In the genomic region with DNA sequence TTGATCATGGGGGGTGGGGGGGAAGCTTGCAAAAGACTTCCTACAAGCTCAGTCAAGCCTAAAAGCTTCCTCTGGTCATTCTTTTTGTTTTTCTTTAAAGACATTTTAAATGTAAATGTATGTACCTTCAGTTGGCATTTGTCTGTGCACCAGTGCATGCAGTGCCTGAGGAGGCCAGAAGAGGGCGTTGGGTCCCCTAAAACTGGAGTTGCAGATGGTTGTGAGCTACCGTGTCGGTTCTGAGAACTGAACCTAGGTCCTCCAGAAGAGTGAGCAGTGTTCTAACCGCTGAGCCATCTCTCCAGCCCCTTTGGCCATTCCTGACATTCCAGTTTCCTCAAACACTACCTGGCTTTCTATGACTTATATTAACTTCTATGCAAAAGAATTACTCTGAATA, we compare ENCODE assay signal across 11 mouse cellular contexts. TPM values are rescaled to one million over a fixed set of nuclear protein-coding genes. Genes with fewer than 3 reads are reported as not detected.
DNase-seq lines count a peak whose midpoint lies in the region; ATAC-seq and TF ChIP-seq lines count a peak whose summit lies in the region.
"Had no signal": no experiment of that assay in that cellular context is flagged by ENCODE, and none has a peak within 500 bp of the region (broad histone marks: within the 10 kb centered on the region; RNA-seq: fewer than 3 reads in every experiment).

No protein-coding gene starts in this region.

- peak; percentile 36 for TF ChIP-seq CTCF in left cerebral cortex, adult 2 months (IDR thresholded peaks at IDR 0.05)
- peak; percentile 34 to 49; a peak in 3 of 4 replicates for TF ChIP-seq CTCF in CH12.LX (conservative IDR thresholded peaks at IDR 0.05 in 1 of 2, IDR thresholded peaks at IDR 0.05 in 1 of 2; ENCODE audit: low read depth in 2 of 2, low read length in 2 of 2)

- intact Hi-C loops in left cerebral cortex, adult 2 months (cut with DNase I), result no loop called here

- in situ Hi-C loops in CH12.LX (cut with MboI; ENCODE audit: low pct_ligation_motif_present, low pct_unique_long_range_greater_than_20kb, low sequenced_read_pairs), result no loop called here

- no peak for ATAC-seq in CD4-positive, CD25-positive, alpha-beta regulatory T cell, adult 4 months
- ATAC-seq: forebrain, embryonic 16.5 days had no signal

- TF ChIP-seq EP300 in CH12.LX (IDR thresholded peaks at IDR 0.05; ENCODE audit: low read length), result no peak

- DNase-seq in CD4-positive, CD25-positive, alpha-beta regulatory T cell, adult 2 months (ENCODE audit: low read depth, low spot score), result peak; percentile 44
- DNase-seq in left cerebral cortex, adult 2 months (ENCODE audit: extremely low spot score in 1 of 2, low spot score in 2 of 2), result no peak
- DNase-seq in left cerebral cortex, adult 11 months (ENCODE audit: low spot score), result no peak
- DNase-seq in CH12.LX (ENCODE audit: extremely low read depth), result no peak
- peak; percentile 52 to 73 for DNase-seq in cerebellum, postnatal 14 days
- DNase-seq in embryo, embryonic 11 days, result no peak
- DNase-seq in kidney, postnatal 14 days, result no peak
- DNase-seq: adrenal gland, adult 2 months had no signal

- peak; percentile 19 for TF ChIP-seq RAD21 in CH12.LX (IDR thresholded peaks at IDR 0.05; ENCODE audit: low read depth, low read length)

- H3K79me2 ChIP-seq in CH12.LX (replicated peaks; ENCODE audit: control insufficient read depth, extremely low read depth, insufficient read depth, poor library complexity, severe bottlenecking), result no peaks in the 10 kb centered on the region

- dilution Hi-C loops in CH12.LX (cut with MboI; ENCODE audit: extremely low pct_ligation_motif_present, extremely low pct_unique_long_range_greater_than_20kb, low sequenced_read_pairs), result no loop called here

- peaks cover 4% of the 10 kb centered on the region for H3K9me3 ChIP-seq in CH12.LX (replicated peaks; ENCODE audit: low read length)
- H3K9me3 ChIP-seq: heart, embryonic 15.5 days had no signal

- TF ChIP-seq POLR2A in CH12.LX (IDR thresholded peaks at IDR 0.05; ENCODE audit: low read depth, low read length), result no peak

- no peak overlapping the region for H3K27ac ChIP-seq in left cerebral cortex, adult 2 months
- H3K27ac ChIP-seq in CH12.LX (ENCODE audit: insufficient read depth, low read depth), result no peak overlapping the region

- no peaks in the 10 kb centered on the region for H3K36me3 ChIP-seq in CH12.LX (replicated peaks in 1 of 2; ENCODE audit: control insufficient read depth in 1 of 2, insufficient read depth in 1 of 2, low read length in 1 of 2)
- H3K36me3 ChIP-seq: heart, embryonic 15.5 days had no signal

- no peaks in the 10 kb centered on the region for H3K4me1 ChIP-seq in CH12.LX (ENCODE audit: control insufficient read depth in 1 of 2, insufficient read depth in 2 of 2)

- peaks cover 37% of the 10 kb centered on the region for H3K27me3 ChIP-seq in CH12.LX (replicated peaks)
- H3K27me3 ChIP-seq: heart, embryonic 15.5 days had no signal

- H3K4me3 ChIP-seq in left cerebral cortex, adult 2 months, result no peak overlapping the region
- no peak overlapping the region for H3K4me3 ChIP-seq in CH12.LX (replicated peaks in 1 of 3; ENCODE audit: low read depth in 2 of 3, low read length in 2 of 3, poor library complexity in 1 of 3)
- H3K4me3 ChIP-seq: heart, embryonic 15.5 days had no signal

- H3K9ac ChIP-seq in CH12.LX (ENCODE audit: insufficient read depth, low read depth), result no peak overlapping the region
- H3K9ac ChIP-seq: heart, embryonic 15.5 days had no signal

- no peak overlapping the region for H3K4me2 ChIP-seq in CH12.LX (ENCODE audit: insufficient read depth, low read depth, poor library complexity, severe bottlenecking)
- H3K4me2 ChIP-seq: heart, embryonic 15.5 days had no signal

TF ChIP-seq in CH12.LX, 34 proteins besides CTCF, POLR2A, EP300 and RAD21:
- peak; percentile 48 for TF ChIP-seq SMC3 (IDR thresholded peaks at IDR 0.05; ENCODE audit: low read depth, low read length)
- TF ChIP-seq E2F4 (IDR thresholded peaks at IDR 0.05; ENCODE audit: insufficient replicate concordance, low read depth, low read length), result no peak

RNA-seq across cellular contexts. Expression of a gene that starts 20.1 kb away (rescaled TPM):
- polyA plus RNA-seq in CD4-positive, CD25-positive, alpha-beta regulatory T cell, adult 4 months (2017; shearing (Covaris generic)), result 10 to 100 TPM; 46.1 to 51.1 TPM
- total RNA-seq in left cerebral cortex, adult 2 months (2021), result 100 to 1,000 TPM; 131 to 141 TPM
- total RNA-seq in CH12.LX (2012; rRNA removed) (126 and 142 TPM in 2 replicates), CH12.LX (2014; rRNA removed) (89.9 and 99.8 TPM in 2 replicates)
- 124 and 149 TPM in 2 replicates for polyA plus RNA-seq in CH12.LX (2012; ENCODE audit: insufficient read length, low read depth)

RNA-seq across cellular contexts. Expression of a gene that starts 26.4 kb away (rescaled TPM):
- polyA plus RNA-seq in CD4-positive, CD25-positive, alpha-beta regulatory T cell, adult 4 months (2017; shearing (Covaris generic)), result not detected
- total RNA-seq in left cerebral cortex, adult 2 months (2021), result under 1 TPM; 0.16 to 0.43 TPM
- total RNA-seq in CH12.LX (2012; rRNA removed) (0.08 TPM in 1 of 2 replicates, not detected in the other), CH12.LX (2014; rRNA removed) (0.04 TPM in 1 of 2 replicates, not detected in the other)
- polyA plus RNA-seq in CH12.LX (2012; ENCODE audit: insufficient read length, low read depth), result not detected in 2 replicates

RNA-seq across cellular contexts. Expression of a gene that starts 43.2 kb away (rescaled TPM):
- polyA plus RNA-seq in CD4-positive, CD25-positive, alpha-beta regulatory T cell, adult 4 months (2017; shearing (Covaris generic)), result 1 to 10 TPM; 7.2 to 7.3 TPM
- 100 to 1,000 TPM; 236 to 242 TPM for total RNA-seq in left cerebral cortex, adult 2 months (2021)
- total RNA-seq in CH12.LX (2012; rRNA removed) (46.6 and 51.3 TPM in 2 replicates), CH12.LX (2014; rRNA removed) (38.3 and 40.7 TPM in 2 replicates)
- 52.0 and 59.0 TPM in 2 replicates for polyA plus RNA-seq in CH12.LX (2012; ENCODE audit: insufficient read length, low read depth)

RNA-seq across cellular contexts. Expression of a gene that starts 53.6 kb away (rescaled TPM):
- 1 to 10 TPM; 3.3 to 3.5 TPM for polyA plus RNA-seq in CD4-positive, CD25-positive, alpha-beta regulatory T cell, adult 4 months (2017; shearing (Covaris generic))
- 100 to 1,000 TPM; 505 to 522 TPM for total RNA-seq in left cerebral cortex, adult 2 months (2021)
- total RNA-seq in CH12.LX (2012; rRNA removed) (9.0 and 16.3 TPM in 2 replicates), CH12.LX (2014; rRNA removed) (1.3 and 1.4 TPM in 2 replicates)
- polyA plus RNA-seq in CH12.LX (2012; ENCODE audit: insufficient read length, low read depth), result 3.3 and 4.8 TPM in 2 replicates

RNA-seq across cellular contexts. Expression of a gene that starts 54.9 kb away (rescaled TPM):
- 10 to 100 TPM; 64.7 to 80.5 TPM for polyA plus RNA-seq in CD4-positive, CD25-positive, alpha-beta regulatory T cell, adult 4 months (2017; shearing (Covaris generic))
- 10 to 100 TPM; 66.6 to 74.4 TPM for total RNA-seq in left cerebral cortex, adult 2 months (2021)
- total RNA-seq in CH12.LX (2012; rRNA removed) (27.8 and 31.0 TPM in 2 replicates), CH12.LX (2014; rRNA removed) (24.8 and 27.0 TPM in 2 replicates)
- 32.4 and 32.9 TPM in 2 replicates for polyA plus RNA-seq in CH12.LX (2012; ENCODE audit: insufficient read length, low read depth)

Comparison
In these comparisons a context has a peak if more than half of its experiments do, and no peak if none do; other contexts are left out.
1. DNase-seq: peak in CD4-positive, CD25-positive, alpha-beta regulatory T cell, adult 2 months (single experiment) and cerebellum, postnatal 14 days (2 of 2); none in left cerebral cortex, adult 2 months (0 of 2), left cerebral cortex, adult 11 months (single experiment), CH12.LX (single experiment), embryo, embryonic 11 days (single experiment) and kidney, postnatal 14 days (single experiment).
2. RNA of a gene that starts 43.2 kb away (total RNA-seq): 236 to 242 TPM in left cerebral cortex, adult 2 months; 38.3 to 51.3 TPM in CH12.LX; every median in the first group is over 4 times any median in the second.